Mouse (Mus musculus) midbrain, embryonic 10.5 days (tissue): ENCODE results near the gene 1700123O20Rik. TPM values are rescaled to one million over a fixed set of nuclear protein-coding genes. Genes with fewer than 3 reads are reported as not detected.

Experiments
- DNase-seq: peaks from one replicate; pipeline ENCODE4 v3.0.0-alpha.2; 2017; ENCODE audit warnings: low spot score
- H3K27ac ChIP-seq: fragments of 300-500 bp; sonication (generic); replicated peaks from 2 replicates; pipeline ENCODE4 v1.5.1; 2016; ENCODE audit warnings: mild to moderate bottlenecking
- H3K27me3 ChIP-seq: fragments of 300-500 bp; sonication (generic); 2 replicates; pipeline ENCODE4 v1.6.1; 2016; ENCODE audit warnings: low read depth, mild to moderate bottlenecking; ENCODE audit not compliant: poor library complexity, severe bottlenecking
- H3K36me3 ChIP-seq: fragments of 300-500 bp; sonication (generic); 2 replicates; pipeline ENCODE4 v1.6.1; 2016; ENCODE audit warnings: mild to moderate bottlenecking, moderate library complexity
- H3K4me1 ChIP-seq: fragments of 300-500 bp; sonication (generic); 2 replicates; pipeline ENCODE4 v1.6.1; 2016
- H3K4me3 ChIP-seq: fragments of 300-500 bp; sonication (generic); 2 replicates; pipeline ENCODE4 v1.5.1; 2016; ENCODE audit warnings: mild to moderate bottlenecking, moderate library complexity
- H3K9me3 ChIP-seq: fragments of 300-500 bp; sonication (generic); replicated peaks from 2 replicates; pipeline ENCODE4 v1.6.1; 2016; ENCODE audit warnings: mild to moderate bottlenecking
- WGBS: fragments of 180-500 bp; shearing (Covaris S2); methylation state at CpG from one replicate; pipeline ENCODE4 v1.1.7; 2016; 5-methylcytosine and 5-hydroxymethylcytosine counted together
- polyA plus RNA-seq: library from polyadenylated mRNA; unstranded; fragments of >200 nt; fragmentation: Nextera tagmentation; extraction: Ambion mirVana; gene quantifications from 2 replicates; pipeline ENCODE4 v1.2.1, GENCODE M21; 2016

1700123O20Rik gene
- polyA plus RNA-seq, 1 experiment from 2014 or later = 111 TPM

DNA sequence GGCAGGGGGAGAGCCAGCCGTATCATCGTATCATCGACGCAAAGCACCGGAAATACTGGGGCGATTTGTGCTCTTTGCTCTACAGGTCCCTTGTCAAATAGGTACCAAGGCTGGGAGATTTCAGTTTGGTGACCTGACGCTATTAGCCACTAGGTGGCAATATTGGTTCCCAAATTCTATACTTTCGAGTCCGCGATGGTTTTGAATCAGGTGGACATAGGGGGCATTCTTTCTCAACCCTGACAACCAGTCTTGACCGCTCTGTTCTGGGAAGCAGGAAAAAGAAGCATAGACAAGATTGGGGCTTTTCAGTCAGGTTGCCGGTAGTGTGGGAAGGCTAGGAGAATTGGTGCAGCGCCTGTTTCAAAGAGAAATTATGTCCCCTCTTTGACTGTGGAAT, 28.1 kb downstream of the 1700123O20Rik start:
- Histone ChIP-seq H3K4me1 (peaks cover 11% of the 10 kb centered on the region), H3K36me3 (no peaks in the 10 kb centered on the region), H3K27ac (no peak overlapping the region), H3K4me3 (peak overlapping the region; percentile 46), H3K9me3 (no peaks in the 10 kb centered on the region), H3K27me3 (peaks cover 16% of the 10 kb centered on the region)
- peak; percentile 75 for DNase-seq
- 3% methylated on average over 13 of the region's 13 CpGs for WGBS

DNA sequence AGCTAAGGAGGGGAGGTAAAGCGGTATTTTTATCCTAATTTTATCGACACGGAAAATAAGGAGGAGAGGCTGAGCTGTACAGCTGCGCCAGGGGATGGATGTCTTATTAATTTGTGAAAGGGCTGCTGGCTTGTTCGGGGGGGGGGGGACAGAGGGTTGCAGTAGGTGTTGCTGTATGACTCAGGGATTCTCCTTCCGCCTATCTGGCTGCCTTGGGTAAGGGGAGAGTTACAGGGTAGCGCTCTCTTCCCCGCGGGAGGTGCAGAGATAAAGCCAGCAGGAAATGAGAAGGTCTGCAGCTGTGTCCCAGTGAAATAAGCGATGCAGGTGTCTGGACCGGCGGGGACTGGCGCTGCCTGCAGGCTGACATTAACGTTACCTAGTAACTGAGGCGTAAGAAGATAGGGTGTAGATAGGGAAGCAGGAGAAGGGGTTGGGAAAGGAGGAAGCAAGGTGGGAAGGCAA, 28.6 kb downstream of the 1700123O20Rik start:
- Histone ChIP-seq H3K9me3 (no peaks in the 10 kb centered on the region), H3K4me3 (peak overlapping the region; percentile 46), H3K27me3 (peaks cover 16% of the 10 kb centered on the region), H3K4me1 (peaks cover 11% of the 10 kb centered on the region), H3K36me3 (no peaks in the 10 kb centered on the region), H3K27ac (no peak overlapping the region)
- peak; percentile 19 for DNase-seq
- WGBS = 3% methylated on average over 15 of the region's 15 CpGs

DNA sequence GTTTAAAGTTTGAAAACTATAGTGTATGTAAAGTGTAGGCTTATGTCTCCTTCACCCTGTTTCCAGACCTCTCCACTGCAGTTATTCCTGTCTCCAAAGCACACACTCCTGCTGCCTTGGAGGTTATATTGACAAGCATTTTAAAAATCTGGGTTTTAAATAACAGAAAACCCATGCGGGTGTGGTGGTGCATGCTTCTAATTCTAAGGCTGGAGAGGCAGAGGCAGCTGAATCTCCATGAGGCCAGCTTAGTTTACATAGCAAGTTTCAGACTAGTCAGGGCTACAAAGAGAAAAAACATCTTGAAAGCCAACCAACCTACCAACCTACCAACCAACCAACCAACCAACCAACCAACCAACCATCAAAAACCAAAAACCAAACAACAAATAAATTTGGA, 29.4 kb downstream of the 1700123O20Rik start:
- Histone ChIP-seq H3K36me3 (no peaks in the 10 kb centered on the region), H3K4me3 (no peak overlapping the region), H3K27ac (no peak overlapping the region), H3K27me3 (peaks cover 16% of the 10 kb centered on the region), H3K4me1 (peaks cover 11% of the 10 kb centered on the region), H3K9me3 (no peaks in the 10 kb centered on the region)
- WGBS = 79% methylated on average over 1 of the region's 1 CpGs
- DNase-seq = no peak

DNA sequence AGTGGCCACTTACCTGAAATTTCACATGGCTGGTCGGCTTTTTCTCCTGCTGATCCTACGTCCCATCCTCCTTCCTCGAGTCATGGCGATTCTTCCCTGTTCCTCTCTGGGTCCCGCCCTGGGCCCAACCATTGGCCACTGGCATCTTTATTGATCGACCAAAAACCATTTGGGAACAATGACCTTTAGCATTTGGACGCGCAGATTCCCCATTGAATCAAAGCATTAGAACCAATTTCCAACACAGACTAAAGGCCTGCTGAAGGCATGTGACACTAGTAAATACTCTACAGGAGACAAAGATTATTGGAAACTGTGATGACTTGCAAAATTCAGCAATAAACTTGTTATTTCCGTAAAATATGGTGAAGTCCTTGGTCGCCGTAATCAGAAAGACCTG, 34.0 kb downstream of the 1700123O20Rik start:
- Histone ChIP-seq H3K27me3 (peaks cover 10% of the 10 kb centered on the region), H3K4me3 (no peak overlapping the region), H3K4me1 (peaks cover 7% of the 10 kb centered on the region; the same call in 1 of the 2 replicates), H3K9me3 (no peaks in the 10 kb centered on the region), H3K27ac (no peak overlapping the region), H3K36me3 (no peaks in the 10 kb centered on the region)
- WGBS = 91% methylated on average over 11 of the region's 11 CpGs
- DNase-seq = no peak

DNA sequence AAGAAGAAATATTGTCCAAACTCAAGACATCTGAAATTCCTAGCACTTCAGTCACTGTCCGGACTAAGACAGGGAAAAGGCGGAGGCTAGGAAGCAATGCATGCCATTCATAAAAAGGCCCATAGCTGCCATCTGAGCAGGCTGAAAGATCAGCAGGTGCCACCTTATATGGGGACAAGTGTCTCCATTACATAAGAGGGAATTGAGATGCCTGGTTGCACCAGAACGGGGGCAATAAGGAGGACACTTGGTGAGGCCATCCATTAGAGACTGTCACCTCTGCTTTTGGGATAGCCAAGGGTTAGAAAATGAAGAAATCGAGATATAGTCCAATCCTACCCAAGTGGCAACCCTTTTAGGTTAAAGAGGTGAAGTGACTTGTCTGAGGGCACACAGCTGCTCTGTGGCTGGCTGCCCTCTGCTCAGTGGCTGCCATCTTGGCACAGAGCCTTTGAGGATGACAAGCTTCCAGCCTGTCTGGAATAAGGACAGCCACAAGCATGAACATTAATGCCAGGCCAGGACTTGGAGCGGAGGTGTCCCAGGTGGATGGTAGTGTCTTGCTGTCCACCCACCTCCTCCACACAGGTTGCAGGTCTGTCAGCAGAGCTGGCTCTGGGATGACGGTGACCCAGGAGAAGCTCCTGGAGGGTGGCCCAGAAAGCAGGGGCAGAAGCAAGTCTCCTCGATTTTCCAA, 34.8 kb downstream of the 1700123O20Rik start:
- WGBS = 90% methylated on average over 7 of the region's 7 CpGs
- Histone ChIP-seq H3K4me1 (peaks cover 6% of the 10 kb centered on the region; the same call in 1 of the 2 replicates), H3K27ac (no peak overlapping the region), H3K9me3 (no peaks in the 10 kb centered on the region), H3K4me3 (no peak overlapping the region), H3K27me3 (peaks cover 7% of the 10 kb centered on the region; the same call in 1 of the 2 replicates), H3K36me3 (no peaks in the 10 kb centered on the region)
- no peak for DNase-seq

DNA sequence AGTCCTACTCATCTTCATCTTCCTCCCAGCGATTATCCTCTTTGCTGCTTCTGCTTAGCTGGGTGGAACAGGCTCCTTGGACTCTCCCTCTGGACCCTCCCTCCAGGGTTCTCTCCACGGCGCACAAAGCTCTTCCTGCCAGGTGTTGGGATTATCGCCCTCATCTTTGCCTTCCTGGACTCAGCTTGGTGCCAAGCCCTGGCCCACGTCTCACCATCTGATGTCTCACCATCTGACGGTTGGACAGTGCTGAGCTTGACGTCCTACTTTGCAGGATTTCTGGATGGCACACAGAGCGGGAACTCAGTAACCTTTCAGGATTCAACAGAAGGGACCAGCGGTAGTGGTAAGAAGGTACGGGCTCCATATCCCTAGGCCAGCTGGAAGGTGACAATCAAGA, 35.7 kb downstream of the 1700123O20Rik start:
- 83% methylated on average over 10 of the region's 10 CpGs for WGBS
- H3K27ac ChIP-seq = no peak overlapping the region

DNA sequence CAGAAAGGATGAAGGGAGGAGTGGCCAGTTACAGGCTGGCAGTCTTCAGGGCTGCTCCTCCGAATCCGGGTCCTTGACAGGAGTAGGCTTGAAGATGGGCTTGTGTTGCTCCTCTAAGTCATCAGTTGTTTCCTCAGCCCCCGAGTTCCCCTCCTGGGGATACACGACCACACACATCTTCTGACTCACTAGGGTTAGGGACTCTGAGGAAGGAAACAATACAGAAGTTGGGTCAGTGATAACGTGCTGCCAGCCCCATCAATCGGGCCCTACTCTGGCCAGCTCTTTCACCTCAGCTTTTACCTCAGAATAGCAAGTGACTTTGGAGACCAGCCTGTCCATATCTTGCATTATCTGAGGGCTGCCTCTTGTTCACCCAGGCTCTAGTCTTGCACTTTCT, 38.0 kb downstream of the 1700123O20Rik start:
- Histone ChIP-seq H3K36me3 (no peaks in the 10 kb centered on the region), H3K27ac (no peak overlapping the region), H3K9me3 (no peaks in the 10 kb centered on the region), H3K4me1 (peaks cover 6% of the 10 kb centered on the region; the same call in 1 of the 2 replicates), H3K27me3 (no peaks in the 10 kb centered on the region), H3K4me3 (no peak overlapping the region)
- DNase-seq = no peak
- WGBS = 83% methylated on average over 6 of the region's 6 CpGs

More for the DNA sequence above, 35.7 kb downstream of the 1700123O20Rik start:
- no peaks in the 10 kb centered on the region for H3K9me3 ChIP-seq
- H3K4me3 ChIP-seq = no peak overlapping the region
- H3K27me3 ChIP-seq = no peaks in the 10 kb centered on the region
- no peaks in the 10 kb centered on the region for H3K36me3 ChIP-seq
- peaks cover 6% of the 10 kb centered on the region; the same call in 1 of the 2 replicates for H3K4me1 ChIP-seq
- DNase-seq = no peak

DNA sequence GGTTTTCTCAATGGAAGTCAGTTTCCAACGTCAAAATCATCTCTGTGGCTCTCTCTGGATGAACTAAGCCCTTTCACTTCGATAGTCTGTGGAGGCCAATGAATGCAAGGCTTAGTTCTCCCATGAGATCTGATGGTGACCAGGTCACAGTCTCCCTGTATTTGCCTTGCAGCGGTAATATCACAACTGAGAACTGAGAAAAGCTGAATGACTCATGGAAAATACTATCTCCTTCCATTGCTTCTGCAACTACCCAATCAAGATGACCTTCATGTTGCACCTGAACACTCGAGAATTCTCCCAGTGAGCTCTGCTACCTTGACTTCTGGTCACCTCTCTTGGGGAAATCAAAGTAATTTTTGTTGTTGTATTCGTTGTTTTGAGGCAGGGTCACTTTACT, 41.5 kb downstream of the 1700123O20Rik start:
- no peaks in the 10 kb centered on the region for H3K9me3 ChIP-seq
- DNase-seq = no peak
- no peaks in the 10 kb centered on the region for H3K36me3 ChIP-seq
- peaks cover 3% of the 10 kb centered on the region; the same call in 1 of the 2 replicates for H3K27me3 ChIP-seq
- H3K4me3 ChIP-seq = no peak overlapping the region
- H3K27ac ChIP-seq = no peak overlapping the region
- 83% methylated on average over 5 of the region's 5 CpGs for WGBS
- H3K4me1 ChIP-seq = peaks cover 6% of the 10 kb centered on the region; the same call in 1 of the 2 replicates

DNA sequence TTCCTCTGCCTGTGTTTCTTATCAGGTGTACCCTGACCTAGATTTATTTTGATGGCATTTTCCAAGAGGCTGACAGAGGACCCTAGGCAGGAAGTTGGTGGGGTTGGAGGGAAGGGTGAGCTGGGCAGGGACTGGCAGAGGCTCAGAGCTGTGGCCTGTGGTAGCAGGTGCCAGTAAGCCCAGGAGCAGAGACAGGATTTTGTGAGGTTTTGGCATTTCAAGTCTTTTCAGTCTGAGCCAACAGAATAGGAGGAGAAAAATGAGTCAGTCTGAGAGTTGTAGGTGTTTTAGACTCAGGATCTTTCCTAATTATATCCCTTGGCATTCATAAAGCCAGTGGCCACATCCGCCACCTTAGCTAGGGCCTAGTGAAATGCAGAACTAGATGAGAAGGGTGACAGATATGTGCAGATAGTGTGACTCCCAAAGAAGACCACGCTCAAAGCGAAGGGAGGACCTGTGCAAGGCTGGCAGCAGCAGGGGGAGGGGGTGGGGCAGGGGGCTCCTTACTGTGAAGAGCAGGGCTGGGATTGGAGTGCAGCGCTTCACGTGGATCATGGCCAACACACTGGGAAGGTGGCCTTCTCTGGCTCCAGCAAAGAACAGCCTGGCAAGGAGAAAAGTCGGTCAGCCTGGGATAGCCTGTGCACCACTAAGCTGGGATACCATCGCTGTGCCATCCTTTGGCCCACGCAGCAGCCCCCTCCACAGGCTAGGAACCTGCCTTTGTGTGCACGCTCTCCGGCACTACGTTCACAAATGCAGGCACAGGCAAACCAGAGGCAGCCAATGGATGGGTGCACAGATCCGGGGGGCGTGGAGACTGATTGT, 43.0 kb downstream of the 1700123O20Rik start:
- no peak for DNase-seq
- no peak overlapping the region for H3K4me3 ChIP-seq
- H3K27me3 ChIP-seq = peaks cover 3% of the 10 kb centered on the region; the same call in 1 of the 2 replicates
- H3K27ac ChIP-seq = 0 out of 2 replicates have a peak overlapping the region, but pooled peaks have one; percentile 17
- 67% methylated on average over 13 of the region's 13 CpGs for WGBS
- no peaks in the 10 kb centered on the region for H3K36me3 ChIP-seq
- no peaks in the 10 kb centered on the region for H3K9me3 ChIP-seq
- H3K4me1 ChIP-seq = peaks cover 3% of the 10 kb centered on the region; the same call in 1 of the 2 replicates

DNA sequence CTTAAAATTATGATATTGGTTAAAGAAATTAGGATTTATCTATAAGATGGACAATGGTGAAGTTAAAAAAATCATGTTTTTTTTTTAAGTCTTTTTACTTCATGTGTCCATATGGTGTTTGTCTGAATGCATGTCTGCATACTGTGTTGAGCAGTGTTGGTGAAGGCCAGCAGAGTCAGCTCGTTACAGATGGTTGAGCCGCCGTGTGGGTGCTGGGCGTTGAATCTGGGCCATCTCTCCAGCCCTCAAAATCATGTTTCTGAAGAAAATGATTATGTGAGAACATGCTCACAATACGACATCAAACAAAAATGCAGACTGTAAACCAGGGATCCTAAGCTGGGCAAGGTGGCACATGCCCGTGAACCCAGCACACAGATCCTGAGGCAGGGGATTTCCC, 44.3 kb downstream of the 1700123O20Rik start:
- Histone ChIP-seq H3K27me3 (peaks cover 3% of the 10 kb centered on the region; the same call in 1 of the 2 replicates), H3K9me3 (no peaks in the 10 kb centered on the region), H3K4me3 (no peak overlapping the region), H3K27ac (no peak overlapping the region), H3K4me1 (peaks cover 3% of the 10 kb centered on the region; the same call in 1 of the 2 replicates), H3K36me3 (no peaks in the 10 kb centered on the region)
- 94% methylated on average over 6 of the region's 6 CpGs for WGBS
- DNase-seq = no peak

DNA sequence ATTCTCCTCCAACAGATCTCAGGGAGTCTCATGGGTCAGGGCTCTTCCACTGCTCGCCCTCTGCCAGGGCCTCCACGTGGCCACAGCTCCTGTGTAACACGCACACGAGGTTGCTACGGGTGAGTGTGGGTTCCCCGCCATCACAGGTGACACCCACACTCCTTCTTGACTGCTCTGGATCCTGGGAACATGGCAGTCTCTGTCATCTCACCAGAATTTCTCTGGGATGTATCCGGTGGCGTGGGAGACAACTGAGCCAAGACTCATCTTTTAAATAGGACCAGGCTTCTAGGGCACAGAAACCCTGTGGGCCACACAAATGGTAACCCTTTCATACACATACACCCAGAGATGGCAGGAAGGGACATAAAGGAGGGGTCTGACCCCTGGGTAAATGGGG, 46.2 kb downstream of the 1700123O20Rik start:
- H3K4me3 ChIP-seq = no peak overlapping the region
- H3K27me3 ChIP-seq = peaks cover 11% of the 10 kb centered on the region; the same call in 1 of the 2 replicates
- no peaks in the 10 kb centered on the region for H3K9me3 ChIP-seq
- 89% methylated on average over 8 of the region's 8 CpGs for WGBS
- DNase-seq = no peak
- H3K4me1 ChIP-seq = peaks cover 14% of the 10 kb centered on the region
- H3K27ac ChIP-seq = no peak overlapping the region
- H3K36me3 ChIP-seq = no peaks in the 10 kb centered on the region

DNA sequence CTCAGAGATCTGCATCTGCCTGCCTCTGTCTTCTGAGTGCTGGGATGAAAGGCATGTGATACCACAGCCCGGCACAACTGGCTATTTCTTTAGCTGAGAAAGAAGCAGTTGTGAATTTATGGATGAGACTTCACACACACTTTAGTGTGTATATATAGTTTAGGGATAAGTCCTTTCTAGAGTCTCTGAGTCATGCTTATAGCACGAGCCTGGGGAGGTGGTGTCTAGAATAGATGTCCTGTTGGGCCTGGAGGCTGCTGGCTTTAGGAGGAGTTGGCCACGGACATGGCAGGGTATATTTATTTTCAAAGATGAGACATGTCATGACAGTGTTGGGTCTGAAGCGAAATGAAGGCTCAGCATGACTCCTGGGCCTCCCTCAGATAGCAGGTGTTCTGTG, 48.0 kb downstream of the 1700123O20Rik start:
- 85% methylated on average over 4 of the region's 4 CpGs for WGBS
- Histone ChIP-seq H3K36me3 (no peaks in the 10 kb centered on the region), H3K27ac (no peak overlapping the region), H3K27me3 (peaks cover 11% of the 10 kb centered on the region; the same call in 1 of the 2 replicates), H3K4me1 (peaks cover 25% of the 10 kb centered on the region), H3K4me3 (no peak overlapping the region), H3K9me3 (no peaks in the 10 kb centered on the region)
- no peak for DNase-seq
